Mouse (Mus musculus) CH12.LX (cell line): ENCODE data around the gene Ap1s1. TPM values are rescaled to one million over a fixed set of nuclear protein-coding genes. Genes with fewer than 3 reads are reported as not detected.

Source experiments
- DNase-seq: peaks from one replicate; pipeline ENCODE4 v3.0.0-alpha.2; 2013; ENCODE audit errors: extremely low read depth
- H3K27ac ChIP-seq: 2 replicates; pipeline ENCODE4 v1.5.1; 2012; ENCODE audit warnings: low read depth, mild to moderate bottlenecking, control low read depth, moderate library complexity; ENCODE audit not compliant: insufficient read depth
- H3K27me3 ChIP-seq: replicated peaks from 2 replicates; pipeline ENCODE3; 2012; ENCODE audit warnings: inconsistent platforms
- H3K36me3 ChIP-seq, 2 experiments: replicated peaks in 1 of 2; 2 replicates each; pipeline versions ENCODE3 to v1.6.1; 2012; ENCODE audit warnings: inconsistent platforms in 1 of 2, low read length in 1 of 2, mild to moderate bottlenecking in 1 of 2, mixed read lengths in 1 of 2, moderate library complexity in 1 of 2; ENCODE audit not compliant: control insufficient read depth in 1 of 2, insufficient read depth in 1 of 2
- H3K4me1 ChIP-seq, 2 experiments: 2 replicates each; pipeline ENCODE4 v1.6.1; 2012; ENCODE audit warnings: inconsistent platforms in 1 of 2, moderate library complexity in 1 of 2; ENCODE audit not compliant: insufficient read depth in 2 of 2, control insufficient read depth in 1 of 2
- H3K4me2 ChIP-seq: 2 replicates; pipeline ENCODE4 v1.6.1; 2012; ENCODE audit warnings: low read depth, mild to moderate bottlenecking, control low read depth; ENCODE audit not compliant: poor library complexity, insufficient read depth, severe bottlenecking
- H3K4me3 ChIP-seq, 3 experiments: fragments of 150-350 bp in 1 of 3; sonication (generic) in 1 of 3; replicated peaks in 1 of 3; 2 replicates each; pipeline versions ENCODE3 to v1.5.1; 2011 to 2012; ENCODE audit warnings: low read depth in 2 of 3, low read length in 2 of 3, mild to moderate bottlenecking in 2 of 3, moderate library complexity in 2 of 3, control low read depth in 1 of 3, improper control_type of control experiment in 1 of 3, inconsistent platforms in 1 of 3, mixed read lengths in 1 of 3; ENCODE audit not compliant: poor library complexity in 1 of 3
- H3K79me2 ChIP-seq: replicated peaks from 2 replicates; pipeline ENCODE4 v1.6.1; 2012; ENCODE audit warnings: mild to moderate bottlenecking, moderate library complexity; ENCODE audit not compliant: control insufficient read depth, poor library complexity, insufficient read depth, severe bottlenecking; ENCODE audit errors: extremely low read depth
- H3K9ac ChIP-seq: 2 replicates; pipeline ENCODE4 v1.6.1; 2012; ENCODE audit warnings: low read depth, mild to moderate bottlenecking, control low read depth, moderate library complexity; ENCODE audit not compliant: insufficient read depth
- H3K9me3 ChIP-seq: replicated peaks from 2 replicates; pipeline ENCODE3; 2012; ENCODE audit warnings: low read length, inconsistent platforms, mixed read lengths
- CHD1 ChIP-seq: IDR thresholded peaks from 2 replicates; pipeline ENCODE4 v1.6.1; 2012; ENCODE audit warnings: low read depth, low read length, improper control_type of control experiment, inconsistent platforms
- CHD2 ChIP-seq: IDR thresholded peaks from 2 replicates; pipeline ENCODE4 v1.6.1; 2011; ENCODE audit warnings: low read length, improper control_type of control experiment
- CTCF ChIP-seq, 2 experiments: IDR thresholded peaks in 1 of 2; conservative IDR thresholded peaks in 1 of 2; 2 replicates each; pipeline ENCODE4 v1.5.1; 2011 to 2012; ENCODE audit warnings: low read depth in 2 of 2, low read length in 2 of 2, improper control_type of control experiment in 1 of 2, inconsistent platforms in 1 of 2, mild to moderate bottlenecking in 1 of 2, moderate library complexity in 1 of 2
- EP300 ChIP-seq: IDR thresholded peaks from 2 replicates; pipeline ENCODE4 v1.6.1; 2011; ENCODE audit warnings: low read length, improper control_type of control experiment
- ETS1 ChIP-seq: conservative IDR thresholded peaks from 2 replicates; pipeline ENCODE4 v1.6.1; 2012; ENCODE audit warnings: low read depth, mild to moderate bottlenecking, inconsistent platforms, low read length, improper control_type of control experiment, moderate library complexity
- HCFC1 ChIP-seq: IDR thresholded peaks from 2 replicates; pipeline ENCODE4 v1.6.1; 2012; ENCODE audit warnings: low read depth, mild to moderate bottlenecking, inconsistent platforms, low read length, improper control_type of control experiment
- JUN ChIP-seq: IDR thresholded peaks from 2 replicates; pipeline ENCODE4 v1.6.1; 2011; ENCODE audit warnings: low read depth, mild to moderate bottlenecking, low read length, improper control_type of control experiment, moderate library complexity; ENCODE audit not compliant: insufficient read depth
- MAZ ChIP-seq: IDR thresholded peaks from 2 replicates; pipeline ENCODE4 v1.6.1; 2012; ENCODE audit warnings: low read depth, mild to moderate bottlenecking, inconsistent platforms, low read length, improper control_type of control experiment, moderate library complexity
- MXI1 ChIP-seq: IDR thresholded peaks from 2 replicates; pipeline ENCODE4 v1.6.1; 2011; ENCODE audit warnings: mild to moderate bottlenecking, low read depth, low read length, improper control_type of control experiment
- MYC ChIP-seq: IDR thresholded peaks from 2 replicates; pipeline ENCODE4 v1.6.1; 2011; ENCODE audit warnings: low read depth, mild to moderate bottlenecking, improper control_type of control experiment, low read length
- RCOR1 ChIP-seq: conservative IDR thresholded peaks from 2 replicates; pipeline ENCODE4 v1.6.1; 2012; ENCODE audit warnings: low read depth, mild to moderate bottlenecking, inconsistent platforms, low read length, improper control_type of control experiment
- SIN3A ChIP-seq: IDR thresholded peaks from 2 replicates; pipeline ENCODE4 v1.6.1; 2012; ENCODE audit warnings: low read length, improper control_type of control experiment, inconsistent platforms
- SMC3 ChIP-seq: IDR thresholded peaks from 2 replicates; pipeline ENCODE4 v1.6.1; 2011; ENCODE audit warnings: low read depth, low read length, improper control_type of control experiment
- TBP ChIP-seq: conservative IDR thresholded peaks from 2 replicates; pipeline ENCODE4 v1.6.1; 2011; ENCODE audit warnings: low read depth, low read length, improper control_type of control experiment
- TCF12 ChIP-seq: IDR thresholded peaks from 2 replicates; pipeline ENCODE4 v1.6.1; 2014; ENCODE audit warnings: low read depth, mild to moderate bottlenecking, inconsistent platforms, low read length, improper control_type of control experiment
- USF1 ChIP-seq: IDR thresholded peaks from 2 replicates; pipeline ENCODE4 v1.6.1; 2014; ENCODE audit warnings: low read depth, mild to moderate bottlenecking, inconsistent platforms, low read length, improper control_type of control experiment
- ZNF384 ChIP-seq: IDR thresholded peaks from 2 replicates; pipeline ENCODE4 v1.6.1; 2012; ENCODE audit warnings: low read depth, low read length, improper control_type of control experiment, inconsistent platforms
- dilution Hi-C: fragments of 300-500 bp; cut with MboI; formaldehyde crosslinking; loops from 2 replicates; pipeline ENCODE4 v1.14.3; 2020; ENCODE audit warnings: low sequenced_read_pairs; ENCODE audit not compliant: extremely low pct_unique_long_range_greater_than_20kb, extremely low pct_ligation_motif_present
- in situ Hi-C: fragments of 300-500 bp; cut with MboI; formaldehyde crosslinking; loops from 3 replicates; pipeline ENCODE4 v1.14.3; 2019; ENCODE audit warnings: low sequenced_read_pairs, low pct_ligation_motif_present, low pct_unique_long_range_greater_than_20kb, mixed read lengths
- polyA plus RNA-seq: library from polyadenylated mRNA; unstranded; fragments of >175 nt; gene quantifications from 2 replicates; pipeline ENCODE4 v1.2.1, GENCODE M21; 2012; ENCODE audit warnings: low read depth; ENCODE audit not compliant: insufficient read length
- total RNA-seq, 2 experiments: library from RNA; depleted of rRNA; stranded (reverse); fragments of 300-350 nt in 1 of 2; fragments of >200 nt in 1 of 2; gene quantifications; 2 replicates each; pipeline ENCODE4 v1.2.3; 2012 to 2014

The Ap1s1 gene
- total and polyA plus RNA-seq, 3 experiments, result 68.0 to 102 (median 98.8) TPM

DNA sequence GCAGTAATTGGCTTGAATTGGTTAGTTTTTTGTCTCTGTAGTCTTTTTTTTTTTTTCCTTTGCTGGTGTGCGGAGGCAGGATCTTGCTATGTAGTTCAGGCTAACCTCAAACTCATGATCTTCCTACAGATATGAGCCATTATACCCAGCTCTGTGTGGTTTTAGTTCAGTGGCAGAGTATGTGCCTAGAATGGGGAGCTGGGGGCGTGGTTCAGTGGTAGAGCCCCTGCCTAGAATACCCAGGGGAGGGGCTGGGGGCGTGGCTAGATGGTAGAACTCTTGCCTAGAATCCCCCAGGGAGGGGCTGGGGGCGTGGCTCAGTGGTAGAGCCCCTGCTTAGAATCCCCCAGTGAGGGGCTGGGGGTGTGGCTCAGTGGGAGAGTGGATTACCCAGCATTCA lies 22.8 kb upstream of the Ap1s1 start:
- Histone ChIP-seq H3K27ac (no peak overlapping the region), H3K4me1 (peaks cover 5 to 29% of the 10 kb centered on the region in 2 experiments; a peak in 2 of 4 replicates), H3K27me3 (peaks cover 39% of the 10 kb centered on the region), H3K4me2 (no peak overlapping the region), H3K36me3 (no peaks in the 10 kb centered on the region), H3K9ac (no peak overlapping the region), H3K9me3 (peaks cover 2% of the 10 kb centered on the region), H3K79me2 (no peaks in the 10 kb centered on the region), H3K4me3 (no peak overlapping the region)
- dilution Hi-C loops, result no loop called here
- DNase-seq, result no peak
- no peak for TF ChIP-seq CHD1
- no peak for TF ChIP-seq ETS1
- TF ChIP-seq MAZ, result no peak
- TF ChIP-seq USF1, result no peak
- no peak for TF ChIP-seq CHD2
- TF ChIP-seq TCF12, result no peak
- no peak for TF ChIP-seq ZNF384
- TF ChIP-seq SIN3A, result no peak
- TF ChIP-seq MYC, result no peak
- no peak for TF ChIP-seq JUN
- TF ChIP-seq SMC3, result no peak
- TF ChIP-seq EP300, result no peak
- TF ChIP-seq TBP, result no peak
- in situ Hi-C loops, result loop anchor here (10.0 kb wide), 1 partner anchor 46 kb away; the partner anchor contains the start of gene Trim56

DNA sequence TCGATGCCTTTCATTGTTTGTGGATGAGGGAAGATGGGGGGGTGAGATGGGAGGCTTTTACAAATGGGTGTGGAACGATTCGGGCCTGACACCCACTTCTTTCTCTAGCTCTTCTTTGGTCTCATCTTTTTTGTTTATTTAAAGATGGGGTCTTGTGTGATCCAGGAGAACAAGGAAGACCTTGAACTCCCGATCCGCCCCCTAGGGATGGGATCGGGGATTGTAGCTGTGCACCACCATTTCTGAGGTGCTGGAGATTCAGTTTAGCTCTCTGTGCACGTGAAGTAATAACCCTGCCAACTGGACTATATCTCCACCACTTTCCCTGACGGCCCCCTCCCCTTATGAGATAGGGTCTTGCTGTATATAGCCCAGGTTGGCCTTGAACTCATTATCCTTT lies 20.0 kb upstream of the Ap1s1 start:
- no peak for DNase-seq
- peaks cover 2% of the 10 kb centered on the region for H3K9me3 ChIP-seq
- no peak overlapping the region for H3K4me3 ChIP-seq
- H3K9ac ChIP-seq, result no peak overlapping the region
- no peak for TF ChIP-seq CHD1
- peak in 1 of 2 experiments; percentile 34; a peak in 2 of 4 replicates for TF ChIP-seq CTCF (conservative IDR thresholded peaks at IDR 0.05 in 1 of 2, IDR thresholded peaks at IDR 0.05 in 1 of 2; ENCODE audit: low read depth in 2 of 2, low read length in 2 of 2)
- 0 out of 2 replicates have a peak overlapping the region, but pooled peaks have one; percentile 24 for H3K4me2 ChIP-seq
- peaks cover 2 to 24% of the 10 kb centered on the region in 2 experiments; a peak in 2 of 4 replicates for H3K4me1 ChIP-seq
- no peak overlapping the region for H3K27ac ChIP-seq
- no peaks in the 10 kb centered on the region for H3K79me2 ChIP-seq
- H3K36me3 ChIP-seq, result no peaks in the 10 kb centered on the region
- H3K27me3 ChIP-seq, result peaks cover 36% of the 10 kb centered on the region
- dilution Hi-C loops (no loop called here), in situ Hi-C loops (loop anchor here (10.0 kb wide), 1 partner anchor 49 kb away; the partner anchor contains the start of gene Trim56)

DNA sequence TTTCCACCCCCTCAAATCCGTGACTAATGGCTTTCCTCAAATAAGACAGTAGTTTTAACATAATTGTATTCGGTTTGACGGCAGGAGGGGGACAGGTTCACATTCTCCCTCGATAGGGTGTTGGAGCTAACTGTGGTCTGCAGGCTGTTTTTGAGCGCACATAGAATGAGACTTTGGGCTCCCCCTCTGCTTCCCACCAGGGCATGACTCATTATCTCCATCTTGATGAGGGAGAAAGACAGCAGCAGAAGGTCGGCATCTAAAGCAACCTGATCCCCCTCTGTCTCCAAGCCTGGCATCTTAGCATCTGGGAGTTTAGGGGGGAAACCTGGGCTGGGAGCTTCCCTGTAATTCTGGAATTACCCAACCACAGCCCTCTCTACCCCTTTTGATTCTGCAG lies 19.5 kb upstream of the Ap1s1 start:
- Histone ChIP-seq H3K36me3 (no peaks in the 10 kb centered on the region), H3K79me2 (no peaks in the 10 kb centered on the region), H3K4me3 (no peak overlapping the region), H3K27ac (no peak overlapping the region), H3K27me3 (peaks cover 31% of the 10 kb centered on the region), H3K4me2 (0 out of 2 replicates have a peak overlapping the region, but pooled peaks have one; percentile 24), H3K9me3 (peaks cover 2% of the 10 kb centered on the region), H3K9ac (no peak overlapping the region), H3K4me1 (peaks cover 2 to 24% of the 10 kb centered on the region in 2 experiments; a peak in 2 of 4 replicates)
- no peak for TF ChIP-seq HCFC1
- no peak for TF ChIP-seq TBP
- TF ChIP-seq RCOR1, result no peak
- no peak for TF ChIP-seq MXI1
- no peak for TF ChIP-seq ZNF384
- TF ChIP-seq ETS1, result no peak; the same call in 1 of the 2 replicates
- in situ Hi-C loops, result loop anchor here (10.0 kb wide), 1 partner anchor 49 kb away; the partner anchor contains the start of gene Trim56
- peak; percentile 21 for DNase-seq
- dilution Hi-C loops, result no loop called here
